Mouse (Mus musculus): ENCODE measurements around the gene Tpgs1. TPM values are rescaled to one million over a fixed set of nuclear protein-coding genes. Genes with fewer than 3 reads are reported as not detected.
"Not testable (repeated sequence)": the region's sequence is repeated elsewhere in the genome, so short reads cannot be mapped to it uniquely, and the experiment has no call there.

The Tpgs1 gene
- polyA plus RNA-seq, 1 experiment from 2014 or later, result 59.7 TPM

DNA sequence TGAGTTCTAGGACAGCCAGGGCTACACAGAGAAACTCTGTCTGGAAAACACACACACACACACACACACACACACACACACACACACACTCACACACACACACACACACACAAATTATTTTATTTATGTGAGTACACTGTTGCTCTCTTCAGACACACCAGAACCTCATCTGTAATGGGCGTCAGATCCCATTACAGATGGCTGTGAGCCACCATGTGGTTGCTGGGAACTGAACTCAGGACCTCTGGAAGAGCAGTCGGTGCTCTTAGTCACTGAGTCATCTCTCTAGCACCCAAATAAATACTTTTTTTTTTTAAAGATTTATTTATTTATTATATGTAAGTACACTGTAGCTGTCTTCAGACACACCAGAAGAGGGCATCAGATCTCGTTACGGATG is 33.8 kb downstream of the Tpgs1 start:
- not testable (repeated sequence) for H3K36me3 ChIP-seq (ENCODE audit: control insufficient read depth, insufficient read depth, low read length); H3K9ac ChIP-seq (ENCODE audit: low read length); H3K9me3 ChIP-seq (ENCODE audit: control insufficient read depth, low read length); H3K27me3 ChIP-seq (ENCODE audit: control insufficient read depth, insufficient read depth, low read length); DNase-seq (ENCODE audit: low spot score); H3K4me2 ChIP-seq (ENCODE audit: low read depth, low read length, severe bottlenecking); H3K27ac ChIP-seq (ENCODE audit: low read depth, low read length); ATAC-seq (replicated peaks; ENCODE audit: low FRiP score); H3K4me3 ChIP-seq (ENCODE audit: low read depth, low read length)
- peaks cover 16% of the 10 kb centered on the region for H3K4me1 ChIP-seq (replicated peaks; ENCODE audit: control insufficient read depth, insufficient read depth, low read length)
- WGBS, result 93% methylated on average over 3 of the region's 4 CpGs

DNA sequence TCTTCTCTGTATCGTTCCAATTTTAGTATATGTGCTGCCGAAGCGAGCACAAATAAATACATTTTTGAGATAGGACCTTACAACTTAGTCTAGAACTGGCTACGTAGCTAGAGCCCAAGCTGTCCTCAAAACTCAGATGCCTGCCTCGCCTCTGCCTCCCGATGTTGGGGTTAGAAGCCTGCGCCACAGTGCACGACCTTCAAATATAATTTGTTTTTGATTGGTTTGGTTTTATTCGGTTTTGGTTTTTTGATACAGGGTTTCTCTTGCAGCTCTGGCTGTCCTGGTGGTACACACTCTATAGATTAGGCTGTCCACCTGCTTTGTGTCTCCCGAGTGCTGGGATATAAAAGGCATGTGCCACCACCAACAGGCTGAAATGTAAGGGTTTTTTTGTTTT is 34.4 kb downstream of the Tpgs1 start:
- Histone ChIP-seq H3K4me2 (ENCODE audit: low read depth, low read length, severe bottlenecking) (peak overlapping the region; percentile 73; the same call in 1 of the 2 replicates), H3K9me3 (ENCODE audit: control insufficient read depth, low read length) (no peaks in the 10 kb centered on the region), H3K27me3 (ENCODE audit: control insufficient read depth, insufficient read depth, low read length) (no peaks in the 10 kb centered on the region), H3K4me1 (replicated peaks; ENCODE audit: control insufficient read depth, insufficient read depth, low read length) (peaks cover 16% of the 10 kb centered on the region), H3K9ac (ENCODE audit: low read length) (peak overlapping the region; percentile 41; the same call in 1 of the 2 replicates), H3K27ac (ENCODE audit: low read depth, low read length) (no peak overlapping the region), H3K4me3 (ENCODE audit: low read depth, low read length) (peak overlapping the region; percentile 84), H3K36me3 (ENCODE audit: control insufficient read depth, insufficient read depth, low read length) (no peaks in the 10 kb centered on the region)
- 75% methylated on average over 10 of the region's 10 CpGs for WGBS
- no peak; the same call in 1 of the 2 replicates for ATAC-seq (replicated peaks; ENCODE audit: low FRiP score)
- DNase-seq (ENCODE audit: low spot score), result no peak

DNA sequence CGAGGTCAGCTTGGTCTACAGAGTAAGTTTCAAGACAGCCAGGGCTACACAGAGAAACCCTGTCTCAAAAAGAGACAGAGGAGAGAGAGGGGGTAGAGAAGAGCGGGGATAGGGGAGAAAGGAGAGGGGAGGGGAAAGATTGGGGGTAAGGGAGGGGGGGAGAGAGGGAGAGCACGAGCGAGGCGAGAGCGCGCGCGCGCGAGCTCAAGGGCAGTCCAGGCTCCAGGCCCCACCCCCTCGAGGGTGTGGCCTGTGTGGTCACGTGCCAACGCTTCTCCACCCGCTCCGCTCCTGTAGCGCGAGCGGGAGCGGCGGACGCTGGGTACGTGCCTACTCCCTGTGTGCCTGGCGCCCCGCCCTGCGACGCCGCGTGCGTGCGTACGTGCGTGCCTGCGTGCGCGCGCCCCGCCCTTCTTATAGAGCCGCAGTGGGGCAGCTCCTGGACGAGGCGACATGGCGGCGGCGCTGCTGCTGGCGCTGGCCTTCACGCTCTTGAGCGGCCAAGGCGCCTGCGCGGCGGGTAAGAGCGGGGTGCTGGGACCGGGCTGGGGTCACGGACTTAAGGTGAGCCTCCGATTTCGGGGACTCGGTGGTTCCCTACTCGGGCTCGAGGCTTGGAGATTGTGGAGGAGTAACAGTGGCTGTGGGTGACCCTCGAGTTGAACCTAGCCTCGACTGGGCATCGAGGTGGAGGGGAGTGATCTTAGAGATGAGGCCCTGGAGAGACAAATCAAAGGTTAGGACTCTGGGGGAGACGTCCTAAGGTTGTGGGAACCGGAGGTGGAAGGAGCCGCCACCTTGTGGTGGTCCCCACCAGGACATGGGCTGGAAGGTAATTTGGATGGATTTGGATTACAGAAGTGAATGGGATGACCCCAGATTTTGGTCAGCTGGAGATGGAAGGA is 35.1 kb downstream of the Tpgs1 start, which contains the start of gene Bsg:
Bsg (plus strand) TSS at position 427 of the 905 bp plus-strand sequence.
- Histone ChIP-seq H3K9ac (ENCODE audit: low read length) (peak within 1 kb of the TSS; percentile 92), H3K9me3 (ENCODE audit: control insufficient read depth, low read length) (no peaks in the 10 kb centered on the region), H3K36me3 (ENCODE audit: control insufficient read depth, insufficient read depth, low read length) (peaks cover 6% of the 10 kb centered on the region; the same call in 1 of the 2 replicates), H3K4me2 (ENCODE audit: low read depth, low read length, severe bottlenecking) (peak within 1 kb of the TSS; percentile 73), H3K4me1 (replicated peaks; ENCODE audit: control insufficient read depth, insufficient read depth, low read length) (peaks cover 16% of the 10 kb centered on the region), H3K4me3 (ENCODE audit: low read depth, low read length) (peak within 1 kb of the TSS; percentile 84), H3K27ac (ENCODE audit: low read depth, low read length) (peak within 1 kb of the TSS; percentile 72; the same call in 1 of the 2 replicates), H3K27me3 (ENCODE audit: control insufficient read depth, insufficient read depth, low read length) (no peaks in the 10 kb centered on the region)
- peak; percentile 97 for ATAC-seq (replicated peaks; ENCODE audit: low FRiP score)
- under 1% methylated on average over 53 of the region's 65 CpGs for WGBS
- peak; percentile 99 for DNase-seq (ENCODE audit: low spot score)

DNA sequence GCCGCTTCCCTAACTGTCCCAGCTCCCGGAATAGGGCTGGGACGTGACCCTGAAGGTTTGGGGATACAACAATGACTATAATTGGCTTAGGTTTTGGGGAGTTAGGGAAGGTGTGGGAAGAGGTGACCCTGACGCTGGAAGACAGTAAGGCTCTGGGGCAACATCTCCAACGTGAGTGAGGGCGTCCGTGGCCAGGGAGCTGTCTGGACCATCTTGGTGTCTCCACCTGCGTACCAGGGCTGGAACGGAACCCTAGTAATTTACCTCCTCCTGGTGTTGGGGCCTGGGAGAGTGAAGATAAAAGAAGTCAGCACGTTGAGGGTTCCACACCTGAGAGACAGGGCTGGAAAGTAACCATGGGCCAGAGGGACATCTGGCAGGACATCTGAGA is 35.8 kb downstream of the Tpgs1 start:
- DNase-seq (ENCODE audit: low spot score) (no peak), ATAC-seq (replicated peaks; ENCODE audit: low FRiP score) (no peak)
- Histone ChIP-seq H3K4me2 (ENCODE audit: low read depth, low read length, severe bottlenecking) (peak overlapping the region; percentile 73), H3K27me3 (ENCODE audit: control insufficient read depth, insufficient read depth, low read length) (no peaks in the 10 kb centered on the region), H3K9ac (ENCODE audit: low read length) (peak overlapping the region; percentile 92), H3K36me3 (ENCODE audit: control insufficient read depth, insufficient read depth, low read length) (peaks cover 11% of the 10 kb centered on the region; the same call in 1 of the 2 replicates), H3K4me3 (ENCODE audit: low read depth, low read length) (peak overlapping the region; percentile 84), H3K4me1 (replicated peaks; ENCODE audit: control insufficient read depth, insufficient read depth, low read length) (peaks cover 16% of the 10 kb centered on the region), H3K9me3 (ENCODE audit: control insufficient read depth, low read length) (no peaks in the 10 kb centered on the region), H3K27ac (ENCODE audit: low read depth, low read length) (no peak overlapping the region)
- 7% methylated on average over 10 of the region's 10 CpGs for WGBS

DNA sequence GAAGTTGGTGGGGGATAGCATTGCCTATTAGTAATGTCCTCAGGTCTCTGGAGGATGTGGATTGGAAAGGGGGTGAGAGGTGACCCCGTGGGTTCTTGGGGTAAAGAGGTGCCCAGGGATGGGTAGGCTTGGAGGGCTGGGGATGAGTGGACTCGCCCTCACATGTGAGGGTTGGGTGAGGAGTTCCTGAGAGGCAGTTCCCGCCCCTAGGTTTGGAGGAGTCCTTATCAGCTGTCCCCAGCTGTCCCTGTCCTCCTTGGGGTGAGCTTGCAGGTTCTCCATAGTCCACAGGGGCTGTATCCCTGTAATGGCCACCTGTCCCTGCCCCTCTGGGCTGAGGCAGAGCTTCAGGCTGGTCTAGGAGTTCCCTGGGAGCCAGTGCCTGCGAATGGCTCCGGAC is 36.8 kb downstream of the Tpgs1 start:
- H3K4me1 ChIP-seq (replicated peaks; ENCODE audit: control insufficient read depth, insufficient read depth, low read length), result peaks cover 16% of the 10 kb centered on the region
- H3K36me3 ChIP-seq (ENCODE audit: control insufficient read depth, insufficient read depth, low read length), result peaks cover 15% of the 10 kb centered on the region; the same call in 1 of the 2 replicates
- H3K4me3 ChIP-seq (ENCODE audit: low read depth, low read length), result peak overlapping the region; percentile 84; the same call in 1 of the 2 replicates
- H3K4me2 ChIP-seq (ENCODE audit: low read depth, low read length, severe bottlenecking), result peak overlapping the region; percentile 73; the same call in 1 of the 2 replicates
- ATAC-seq (replicated peaks; ENCODE audit: low FRiP score) (no peak), DNase-seq (ENCODE audit: low spot score) (no peak)
- WGBS, result 78% methylated on average over 5 of the region's 5 CpGs
- no peak overlapping the region for H3K27ac ChIP-seq (ENCODE audit: low read depth, low read length)
- no peaks in the 10 kb centered on the region for H3K9me3 ChIP-seq (ENCODE audit: control insufficient read depth, low read length)
- no peaks in the 10 kb centered on the region for H3K27me3 ChIP-seq (ENCODE audit: control insufficient read depth, insufficient read depth, low read length)
- H3K9ac ChIP-seq (ENCODE audit: low read length), result 0 out of 2 replicates have a peak overlapping the region, but pooled peaks have one; percentile 32

DNA sequence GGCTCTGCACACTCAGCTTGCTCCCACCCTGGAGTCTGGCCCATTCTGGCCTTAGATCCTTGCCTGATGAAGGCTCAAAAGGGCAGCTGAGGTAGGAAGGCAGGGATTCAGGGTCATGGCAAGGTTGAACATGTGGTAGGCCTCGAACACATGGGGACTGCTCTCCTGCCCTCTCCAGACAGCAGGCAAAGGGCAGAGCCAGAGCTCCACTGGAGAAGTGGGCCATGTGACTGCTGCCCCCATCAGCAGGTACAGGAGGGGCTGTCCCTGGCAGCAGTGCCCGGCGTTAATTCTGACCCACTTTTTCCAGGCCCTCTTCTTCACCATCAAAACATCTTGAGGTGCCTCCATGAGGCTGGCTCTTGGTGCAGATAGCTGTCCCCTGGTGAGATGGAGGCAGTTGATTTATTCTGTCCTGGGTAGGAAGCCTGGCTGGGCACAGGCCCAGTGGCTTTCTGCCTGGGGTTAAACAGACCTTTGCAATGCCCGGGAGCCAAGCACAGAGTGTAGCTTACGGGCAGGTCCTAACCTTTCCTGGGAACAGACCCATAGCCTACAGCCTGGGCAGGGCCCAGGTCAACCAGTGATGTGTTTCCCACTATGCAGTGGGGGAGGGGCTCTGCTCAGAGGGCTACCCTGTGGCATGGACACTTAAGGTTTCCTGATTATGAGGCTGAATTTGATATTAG is 37.4 kb downstream of the Tpgs1 start:
- ATAC-seq (replicated peaks; ENCODE audit: low FRiP score) (no peak), DNase-seq (ENCODE audit: low spot score) (no peak)
- WGBS, result 90% methylated on average over 5 of the region's 5 CpGs
- Histone ChIP-seq H3K4me3 (ENCODE audit: low read depth, low read length) (0 out of 2 replicates have a peak overlapping the region, but pooled peaks have one; percentile 84), H3K9ac (ENCODE audit: low read length) (no peak overlapping the region; the same call in 1 of the 2 replicates), H3K27me3 (ENCODE audit: control insufficient read depth, insufficient read depth, low read length) (no peaks in the 10 kb centered on the region), H3K4me1 (replicated peaks; ENCODE audit: control insufficient read depth, insufficient read depth, low read length) (peaks cover 16% of the 10 kb centered on the region), H3K27ac (ENCODE audit: low read depth, low read length) (no peak overlapping the region), H3K4me2 (ENCODE audit: low read depth, low read length, severe bottlenecking) (peak overlapping the region; percentile 21; the same call in 1 of the 2 replicates), H3K36me3 (ENCODE audit: control insufficient read depth, insufficient read depth, low read length) (peaks cover 15% of the 10 kb centered on the region; the same call in 1 of the 2 replicates), H3K9me3 (ENCODE audit: control insufficient read depth, low read length) (no peaks in the 10 kb centered on the region)

DNA sequence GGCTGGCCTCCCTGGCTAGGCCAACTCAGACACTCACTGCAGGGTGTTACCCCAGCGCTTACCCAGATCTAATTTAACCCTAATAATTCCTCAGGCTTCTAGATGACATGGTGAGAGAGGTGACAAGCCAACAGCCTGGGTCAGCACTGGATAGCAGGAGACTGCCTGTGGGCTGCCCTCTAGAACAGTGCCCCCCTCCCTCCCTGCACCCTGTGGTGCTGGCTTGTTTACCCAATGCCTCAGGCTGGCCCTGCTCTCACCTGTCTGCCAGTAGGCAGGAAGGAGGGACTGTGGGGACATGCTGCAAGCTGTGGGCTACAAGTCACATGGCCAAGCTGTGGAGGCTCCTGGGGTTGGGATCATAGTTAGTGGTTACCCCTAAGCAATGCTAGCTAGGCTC is 38.0 kb downstream of the Tpgs1 start:
- Histone ChIP-seq H3K36me3 (ENCODE audit: control insufficient read depth, insufficient read depth, low read length) (peaks cover 15% of the 10 kb centered on the region; the same call in 1 of the 2 replicates), H3K4me3 (ENCODE audit: low read depth, low read length) (no peak overlapping the region), H3K27ac (ENCODE audit: low read depth, low read length) (no peak overlapping the region), H3K27me3 (ENCODE audit: control insufficient read depth, insufficient read depth, low read length) (no peaks in the 10 kb centered on the region), H3K9me3 (ENCODE audit: control insufficient read depth, low read length) (no peaks in the 10 kb centered on the region), H3K9ac (ENCODE audit: low read length) (no peak overlapping the region), H3K4me1 (replicated peaks; ENCODE audit: control insufficient read depth, insufficient read depth, low read length) (peaks cover 16% of the 10 kb centered on the region), H3K4me2 (ENCODE audit: low read depth, low read length, severe bottlenecking) (peak overlapping the region; percentile 21; the same call in 1 of the 2 replicates)
- 91% methylated on average over 1 of the region's 1 CpGs for WGBS
- ATAC-seq (replicated peaks; ENCODE audit: low FRiP score), result no peak
- no peak for DNase-seq (ENCODE audit: low spot score)

DNA sequence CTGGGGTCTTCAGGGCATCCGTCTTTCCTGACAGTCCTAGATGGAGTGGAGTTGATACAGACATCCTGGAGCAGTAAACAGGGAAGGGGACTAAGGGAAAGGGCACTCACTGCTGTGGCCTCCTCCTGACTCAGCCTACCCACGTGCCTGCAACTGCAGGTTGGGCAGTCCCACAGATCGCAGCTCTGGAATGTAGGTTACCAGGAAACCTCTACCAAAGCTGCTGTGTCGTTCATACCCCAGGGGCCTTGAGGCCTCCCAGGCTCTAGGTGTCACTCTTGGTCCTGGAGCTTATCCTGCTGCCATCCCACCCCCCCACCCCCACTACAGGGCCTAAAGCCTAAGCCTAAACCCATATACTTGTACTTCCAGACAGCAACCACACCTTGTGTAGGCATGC is 38.6 kb downstream of the Tpgs1 start:
- WGBS, result 79% methylated on average over 4 of the region's 4 CpGs
- peaks cover 16% of the 10 kb centered on the region for H3K4me1 ChIP-seq (replicated peaks; ENCODE audit: control insufficient read depth, insufficient read depth, low read length)
- no peaks in the 10 kb centered on the region for H3K9me3 ChIP-seq (ENCODE audit: control insufficient read depth, low read length)
- ATAC-seq (replicated peaks; ENCODE audit: low FRiP score), result no peak
- no peaks in the 10 kb centered on the region for H3K27me3 ChIP-seq (ENCODE audit: control insufficient read depth, insufficient read depth, low read length)
- no peak overlapping the region for H3K4me2 ChIP-seq (ENCODE audit: low read depth, low read length, severe bottlenecking)
- H3K4me3 ChIP-seq (ENCODE audit: low read depth, low read length), result no peak overlapping the region
- no peak overlapping the region for H3K27ac ChIP-seq (ENCODE audit: low read depth, low read length)
- H3K9ac ChIP-seq (ENCODE audit: low read length), result no peak overlapping the region
- no peak for DNase-seq (ENCODE audit: low spot score)
- H3K36me3 ChIP-seq (ENCODE audit: control insufficient read depth, insufficient read depth, low read length), result peaks cover 15% of the 10 kb centered on the region; the same call in 1 of the 2 replicates
